Mouse (Mus musculus) liver, embryonic 16.5 days (tissue): Measurements from ENCODE around the gene Nbas. TPM values are rescaled to one million over a fixed set of nuclear protein-coding genes. Genes with fewer than 3 reads are reported as not detected.

Experiments used
- ATAC-seq: fragments of 200-750 bp; cut with Nextera tagmentation; 2 replicates; pipeline ENCODE4 v1.8.0; 2017; ENCODE audit warnings: low read depth, mild to moderate bottlenecking, moderate number of reproducible peaks, moderate library complexity
- H3K27ac ChIP-seq: fragments of 300-500 bp; sonication (generic); 2 replicates; pipeline ENCODE4 v1.5.1; 2014; ENCODE audit warnings: mild to moderate bottlenecking, low read length
- H3K27me3 ChIP-seq: fragments of 300-500 bp; sonication (generic); 2 replicates; pipeline ENCODE4 v1.6.1; 2014; ENCODE audit warnings: low read depth, low read length, mixed read lengths; ENCODE audit not compliant: control insufficient read depth, insufficient read depth
- H3K36me3 ChIP-seq: fragments of 300-500 bp; sonication (generic); 2 replicates; pipeline ENCODE4 v1.6.1; 2014; ENCODE audit warnings: mild to moderate bottlenecking; ENCODE audit not compliant: control insufficient read depth, insufficient read depth
- H3K4me1 ChIP-seq: fragments of 300-500 bp; sonication (generic); 2 replicates; pipeline ENCODE4 v1.6.1; 2014; ENCODE audit warnings: low read depth, low read length, mixed read lengths; ENCODE audit not compliant: control insufficient read depth
- H3K4me2 ChIP-seq: fragments of 300-500 bp; sonication (generic); 2 replicates; pipeline ENCODE4 v1.6.1; 2014; ENCODE audit warnings: low read depth, low read length, mixed read lengths
- H3K4me3 ChIP-seq: fragments of 300-500 bp; sonication (generic); 2 replicates; pipeline ENCODE4 v1.5.1; 2014; ENCODE audit warnings: low read depth, mild to moderate bottlenecking, low read length
- H3K9ac ChIP-seq: fragments of 300-500 bp; sonication (generic); 2 replicates; pipeline ENCODE4 v1.6.1; 2014; ENCODE audit warnings: low read depth, low read length
- H3K9me3 ChIP-seq: fragments of 300-500 bp; sonication (generic); replicated peaks from 2 replicates; pipeline ENCODE4 v1.6.1; 2016; ENCODE audit warnings: low read length; ENCODE audit not compliant: control insufficient read depth
- WGBS: fragments of 180-500 bp; shearing (Covaris S2); extraction: QIAGEN DNeasy Blood & Tissue Kit; methylation state at CpG from one replicate; pipeline ENCODE4 v1.1.7; 2014; ENCODE audit not compliant: insufficient replicate concordance; 5-methylcytosine and 5-hydroxymethylcytosine counted together
- polyA plus RNA-seq: library from polyadenylated mRNA; unstranded; fragments of >200 nt; fragmentation: Nextera tagmentation; extraction: Ambion mirVana; gene quantifications from 2 replicates; pipeline ENCODE4 v1.2.1, GENCODE M21; 2015

The Nbas gene
- polyA plus RNA-seq = 4.4 and 5.1 TPM in 2 replicates

GRCm38 (mm10) chr12:13268826-13269449, at the start of gene Nbas:
TSS of gene Nbas (plus strand) at chr12:13269133.
- Histone ChIP-seq H3K4me1 (peaks cover 12% of the 10 kb centered on the region), H3K4me3 (peak within 1 kb of the TSS; percentile 72), H3K27ac (0 out of 2 replicates have a peak within 1 kb of the TSS, but pooled peaks have one; percentile 16), H3K4me2 (peak within 1 kb of the TSS; percentile 77), H3K27me3 (no peaks in the 10 kb centered on the region), H3K9ac (peak within 1 kb of the TSS; percentile 83), H3K36me3 (no peaks in the 10 kb centered on the region), H3K9me3 (no peaks in the 10 kb centered on the region)
- WGBS = 4% methylated on average over 38 of the region's 38 CpGs
- ATAC-seq = peak; percentile 88

DNA sequence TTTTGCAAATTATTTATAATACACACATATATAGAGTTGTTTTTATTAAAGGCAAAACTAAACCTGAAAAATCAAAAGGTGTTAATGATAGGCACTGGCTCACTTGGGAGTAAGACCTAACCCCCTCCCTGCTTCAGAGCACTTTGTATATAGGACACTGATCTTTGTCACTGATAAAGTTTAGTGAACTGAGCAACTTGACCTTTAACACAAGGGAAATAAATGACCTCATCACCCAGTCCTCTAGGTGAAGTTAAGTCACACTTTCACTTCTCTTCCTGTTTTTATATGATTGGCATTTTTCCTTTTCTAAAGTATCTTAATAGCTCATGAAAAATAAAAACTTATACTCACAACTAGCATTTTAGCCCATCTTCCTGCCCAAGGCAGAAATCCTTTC, 26.5 kb upstream of the Nbas start:
- Histone ChIP-seq H3K27me3 (no peaks in the 10 kb centered on the region), H3K4me1 (no peaks in the 10 kb centered on the region), H3K9ac (no peak overlapping the region), H3K4me2 (no peak overlapping the region), H3K9me3 (no peaks in the 10 kb centered on the region), H3K27ac (no peak overlapping the region), H3K4me3 (no peak overlapping the region), H3K36me3 (peaks cover 33% of the 10 kb centered on the region)
- ATAC-seq = peak; percentile 50; the same call in 1 of the 2 replicates

GRCm38 (mm10) chr12:13248691-13249572, 20.0 kb upstream of the Nbas start, which contains the start of gene Ddx1:
TSS of gene Ddx1 (minus strand) at chr12:13249213.
- Histone ChIP-seq H3K9me3 (no peaks in the 10 kb centered on the region), H3K27me3 (no peaks in the 10 kb centered on the region), H3K4me2 (peak within 1 kb of the TSS; percentile 64), H3K4me1 (peaks cover 4% of the 10 kb centered on the region; the same call in 1 of the 2 replicates), H3K9ac (peak within 1 kb of the TSS; percentile 94), H3K27ac (peak within 1 kb of the TSS; percentile 73), H3K36me3 (0 out of 2 replicates have a peak, but pooled peaks cover 3% of the 10 kb centered on the region), H3K4me3 (peak within 1 kb of the TSS; percentile 95)
- ATAC-seq = peak; percentile 92
- WGBS = 2% methylated on average over 53 of the region's 59 CpGs

- WGBS = 76% methylated on average over 3 of the region's 3 CpGs
- peak overlapping the region; percentile 94 for H3K9ac ChIP-seq
- H3K27me3 ChIP-seq = no peaks in the 10 kb centered on the region
- peak overlapping the region; percentile 95 for H3K4me3 ChIP-seq
- H3K4me1 ChIP-seq = peaks cover 4% of the 10 kb centered on the region; the same call in 1 of the 2 replicates
- H3K36me3 ChIP-seq = no peaks in the 10 kb centered on the region
- H3K9me3 ChIP-seq = no peaks in the 10 kb centered on the region
- no peak for ATAC-seq
- peak overlapping the region; percentile 64 for H3K4me2 ChIP-seq
- no peak overlapping the region for H3K27ac ChIP-seq
Measured at GRCm38 (mm10) chr12:13249573-13249919, 19.4 kb upstream of the Nbas start.

GRCm38 (mm10) chr12:13255068-13255467, 13.9 kb upstream of the Nbas start:
- no peak overlapping the region for H3K27ac ChIP-seq
- 40% methylated on average over 3 of the region's 3 CpGs for WGBS
- H3K4me1 ChIP-seq = no peaks in the 10 kb centered on the region
- H3K9me3 ChIP-seq = no peaks in the 10 kb centered on the region
- no peak for ATAC-seq
- peaks cover 5% of the 10 kb centered on the region; the same call in 1 of the 2 replicates for H3K27me3 ChIP-seq
- H3K36me3 ChIP-seq = no peaks in the 10 kb centered on the region
- no peak overlapping the region for H3K4me2 ChIP-seq
- H3K4me3 ChIP-seq = no peak overlapping the region
- no peak overlapping the region for H3K9ac ChIP-seq

DNA sequence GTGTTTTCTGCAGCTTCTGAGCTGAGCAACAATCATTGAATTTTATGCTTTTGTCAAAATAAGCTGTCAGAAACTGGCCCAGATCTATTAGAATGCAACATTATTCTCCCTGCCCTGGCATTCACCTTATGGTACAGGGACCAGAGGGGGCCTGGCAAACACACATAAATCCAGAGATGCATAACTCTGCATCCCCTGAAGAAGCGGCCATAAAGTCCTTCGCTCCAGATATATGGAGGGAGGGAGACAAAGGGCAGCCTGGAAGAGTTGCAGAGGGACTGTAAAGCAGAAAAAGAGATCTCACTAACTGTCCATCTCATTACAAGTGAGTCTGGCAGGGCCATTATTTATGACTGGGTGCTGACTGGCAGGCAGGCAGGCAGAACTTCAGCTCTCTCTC, 13.2 kb upstream of the Nbas start:
- peaks cover 5% of the 10 kb centered on the region; the same call in 1 of the 2 replicates for H3K27me3 ChIP-seq
- no peak overlapping the region for H3K4me3 ChIP-seq
- no peak overlapping the region for H3K9ac ChIP-seq
- H3K27ac ChIP-seq = no peak overlapping the region
- no peak overlapping the region for H3K4me2 ChIP-seq
- H3K4me1 ChIP-seq = no peaks in the 10 kb centered on the region
- WGBS = 60% methylated on average over 2 of the region's 2 CpGs
- H3K9me3 ChIP-seq = no peaks in the 10 kb centered on the region
- H3K36me3 ChIP-seq = no peaks in the 10 kb centered on the region
- ATAC-seq = no peak

DNA sequence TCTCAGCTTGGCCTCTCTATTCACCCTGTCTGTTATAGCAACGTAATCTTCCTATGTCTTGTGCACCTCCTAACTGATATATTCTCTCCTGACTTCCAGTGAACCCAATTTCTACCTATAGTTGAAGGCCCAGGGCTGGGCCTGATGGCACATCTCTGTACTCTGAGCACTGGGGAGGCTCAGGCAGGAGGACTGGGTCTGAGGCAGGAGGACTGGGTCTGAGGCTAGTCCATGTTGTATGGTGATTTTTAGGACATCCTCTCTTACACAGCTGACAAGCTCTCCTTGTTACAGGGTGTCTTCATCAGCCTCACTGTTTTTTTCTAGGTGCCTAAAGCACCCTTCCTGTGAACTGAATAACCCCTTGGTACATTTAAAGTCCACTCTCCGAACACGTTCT, 521 bp upstream of the Nbas start:
- H3K9ac ChIP-seq = no peak overlapping the region
- peak overlapping the region; percentile 72 for H3K4me3 ChIP-seq
- peak overlapping the region; percentile 77 for H3K4me2 ChIP-seq
- 0 out of 2 replicates have a peak, but pooled peaks have one; percentile 10 for ATAC-seq
- no peaks in the 10 kb centered on the region for H3K36me3 ChIP-seq
- no peaks in the 10 kb centered on the region for H3K9me3 ChIP-seq
- H3K27me3 ChIP-seq = no peaks in the 10 kb centered on the region
- H3K4me1 ChIP-seq = peaks cover 12% of the 10 kb centered on the region
- H3K27ac ChIP-seq = no peak overlapping the region
- 33% methylated on average over 3 of the region's 3 CpGs for WGBS

GRCm38 (mm10) chr12:13269570-13270390, 847 bp downstream of the Nbas start:
- H3K36me3 ChIP-seq = peaks cover 2% of the 10 kb centered on the region
- peaks cover 12% of the 10 kb centered on the region for H3K4me1 ChIP-seq
- H3K9ac ChIP-seq = peak overlapping the region; percentile 83
- H3K27ac ChIP-seq = no peak overlapping the region
- peak overlapping the region; percentile 72 for H3K4me3 ChIP-seq
- peak overlapping the region; percentile 77 for H3K4me2 ChIP-seq
- H3K27me3 ChIP-seq = no peaks in the 10 kb centered on the region
- no peaks in the 10 kb centered on the region for H3K9me3 ChIP-seq
- 0 out of 2 replicates have a peak, but pooled peaks have one; percentile 12 for ATAC-seq
- 39% methylated on average over 16 of the region's 16 CpGs for WGBS
